Mouse (Mus musculus) ES-Bruce4 (cell line): Measurements from ENCODE around the gene Rgs3. TPM values are rescaled to one million over a fixed set of nuclear protein-coding genes. Genes with fewer than 3 reads are reported as not detected.

Experiments used
- H3K27ac ChIP-seq: 2 replicates; pipeline ENCODE4 v1.5.1; 2012; ENCODE audit warnings: low read length, inconsistent platforms; ENCODE audit not compliant: insufficient read depth
- H3K27me3 ChIP-seq: 2 replicates; pipeline ENCODE4 v1.6.1; 2012; ENCODE audit warnings: mild to moderate bottlenecking, low read length, inconsistent platforms; ENCODE audit not compliant: control insufficient read depth, poor library complexity, insufficient read depth, severe bottlenecking
- H3K36me3 ChIP-seq: 2 replicates; pipeline ENCODE4 v1.6.1; 2012; ENCODE audit warnings: inconsistent platforms, mild to moderate bottlenecking, low read length, moderate library complexity; ENCODE audit not compliant: control insufficient read depth, poor library complexity, insufficient read depth, severe bottlenecking
- H3K4me1 ChIP-seq: one replicate; pipeline ENCODE4 v1.8.1; 2011; ENCODE audit warnings: low read length; ENCODE audit not compliant: control insufficient read depth, insufficient read depth
- H3K4me3 ChIP-seq: 2 replicates; pipeline ENCODE4 v1.5.1; 2011; ENCODE audit warnings: low read depth, mild to moderate bottlenecking, low read length
- H3K9ac ChIP-seq: 2 replicates; pipeline ENCODE4 v1.6.1; 2012; ENCODE audit warnings: low read depth, mild to moderate bottlenecking, inconsistent platforms; ENCODE audit not compliant: poor library complexity, severe bottlenecking
- H3K9me3 ChIP-seq: replicated peaks from 2 replicates; pipeline ENCODE4 v1.6.1; 2012; ENCODE audit warnings: mild to moderate bottlenecking, low read length, inconsistent platforms; ENCODE audit not compliant: control insufficient read depth, poor library complexity, insufficient read depth, severe bottlenecking
- CTCF ChIP-seq: IDR thresholded peaks from one replicate; pipeline ENCODE4 v1.8.1; 2011; ENCODE audit warnings: low read depth, low read length
- EP300 ChIP-seq: IDR thresholded peaks from 2 replicates; pipeline ENCODE4 v1.6.1; 2011; ENCODE audit warnings: low read depth, low read length; ENCODE audit not compliant: insufficient read depth
- POLR2A ChIP-seq: IDR thresholded peaks from one replicate; pipeline ENCODE4 v1.8.1; 2011; ENCODE audit warnings: low read length; ENCODE audit not compliant: insufficient read depth
- polyA plus RNA-seq: library from polyadenylated mRNA; stranded (reverse); fragments of >200 nt; gene quantifications from 2 replicates; pipeline ENCODE4 v1.2.4, GENCODE M21; 2011; ENCODE audit warnings: low read depth; ENCODE audit not compliant: missing spikeins, insufficient read depth, insufficient read length

The Rgs3 gene
- polyA plus RNA-seq, 1 experiment: 15.3 TPM

GRCm38 (mm10) chr4:62623251-62624015, 63.8 kb downstream of the Rgs3 start:
- no peaks in the 10 kb centered on the region for H3K4me1 ChIP-seq
- no peak overlapping the region for H3K4me3 ChIP-seq
- H3K36me3 ChIP-seq: no peaks in the 10 kb centered on the region
- no peak for TF ChIP-seq CTCF
- no peak for TF ChIP-seq EP300
- TF ChIP-seq POLR2A: no peak
- no peaks in the 10 kb centered on the region for H3K27me3 ChIP-seq
- H3K27ac ChIP-seq: no peak overlapping the region
- H3K9me3 ChIP-seq: no peaks in the 10 kb centered on the region
- H3K9ac ChIP-seq: no peak overlapping the region

DNA sequence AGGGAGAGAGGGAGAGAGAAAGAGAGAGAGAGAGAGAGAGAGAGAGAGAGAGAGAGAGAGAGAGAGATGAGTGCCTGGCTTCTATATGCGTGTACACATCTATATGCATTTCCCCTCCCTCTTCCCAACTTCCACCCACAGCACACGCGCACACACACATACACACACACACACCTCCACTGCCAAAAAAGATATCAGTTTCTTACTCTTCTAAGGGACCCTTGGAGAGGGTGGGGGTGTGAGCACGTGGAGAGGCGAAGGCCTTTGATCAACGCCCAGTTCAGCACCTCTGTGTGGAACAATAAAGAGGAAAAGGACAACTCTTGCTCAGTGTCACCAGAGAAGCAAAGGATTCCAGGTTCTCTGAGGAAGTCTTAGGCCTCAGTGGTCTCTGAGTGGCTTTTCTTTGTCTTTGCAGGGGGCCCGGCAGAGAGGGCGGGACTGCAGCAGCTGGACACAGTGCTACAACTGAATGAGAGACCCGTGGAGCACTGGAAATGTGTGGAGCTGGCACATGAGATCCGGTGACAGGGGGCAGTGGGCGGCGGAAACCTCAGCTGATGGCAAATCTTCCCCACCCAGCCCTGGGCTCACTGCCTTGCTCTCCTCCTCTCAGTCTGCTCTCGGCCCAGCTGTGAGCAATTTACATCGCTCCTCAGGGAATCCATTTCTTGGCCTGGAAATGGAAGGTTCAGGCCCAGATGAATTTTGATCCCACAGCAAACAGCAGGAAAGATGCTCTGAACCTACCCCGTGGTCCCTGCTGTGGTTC, 65.2 kb downstream of the Rgs3 start:
- Histone ChIP-seq H3K9ac (no peak overlapping the region), H3K27me3 (no peaks in the 10 kb centered on the region), H3K9me3 (no peaks in the 10 kb centered on the region), H3K4me1 (no peaks in the 10 kb centered on the region), H3K27ac (no peak overlapping the region), H3K4me3 (no peak overlapping the region), H3K36me3 (no peaks in the 10 kb centered on the region)
- TF ChIP-seq EP300: no peak
- no peak for TF ChIP-seq CTCF
- no peak for TF ChIP-seq POLR2A

- H3K27ac ChIP-seq: no peak overlapping the region
- no peak overlapping the region for H3K9ac ChIP-seq
- no peaks in the 10 kb centered on the region for H3K4me1 ChIP-seq
- no peaks in the 10 kb centered on the region for H3K27me3 ChIP-seq
- TF ChIP-seq POLR2A: no peak
- no peak for TF ChIP-seq EP300
- no peaks in the 10 kb centered on the region for H3K36me3 ChIP-seq
- H3K4me3 ChIP-seq: no peak overlapping the region
- no peaks in the 10 kb centered on the region for H3K9me3 ChIP-seq
Measured at GRCm38 (mm10) chr4:62625451-62626061, 65.9 kb downstream of the Rgs3 start.

DNA sequence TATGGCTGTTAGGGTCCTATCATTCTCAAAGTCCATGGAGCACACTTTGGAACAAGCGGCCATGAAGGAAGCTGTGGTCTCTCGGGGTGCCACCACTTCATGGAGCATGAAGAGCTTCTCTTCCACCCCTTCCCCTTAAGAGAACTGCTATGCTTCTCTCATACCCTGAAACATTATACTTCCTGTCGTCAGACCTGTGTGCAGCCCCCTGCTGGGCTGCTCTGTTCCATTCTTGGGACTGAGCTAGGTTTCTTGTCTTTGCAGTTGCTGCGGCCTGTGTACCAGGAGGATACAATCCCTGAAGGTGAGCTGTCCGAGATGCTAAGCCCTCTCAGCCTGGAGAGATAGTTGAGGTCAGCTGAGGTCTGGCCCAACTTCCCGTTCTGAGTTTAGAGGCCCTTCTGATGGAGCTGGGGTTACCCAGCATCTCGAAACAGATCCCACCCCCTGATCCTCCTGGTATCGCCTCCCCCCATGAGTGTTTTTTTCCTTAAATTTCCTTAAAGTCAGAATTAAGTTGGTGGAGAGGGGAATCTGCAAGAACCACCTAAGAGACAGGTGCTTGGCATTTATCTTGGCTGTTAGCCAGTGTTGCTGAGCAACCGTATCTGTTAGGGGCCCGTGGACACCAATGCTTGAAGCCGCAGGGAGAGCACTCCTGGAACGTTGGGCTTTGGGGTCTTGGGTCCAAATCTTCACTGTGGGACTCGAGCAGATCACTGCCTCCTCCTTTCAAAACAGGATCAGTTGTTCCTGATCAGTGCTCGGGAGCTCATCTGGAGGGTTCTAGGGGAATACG, 66.8 kb downstream of the Rgs3 start:
- Histone ChIP-seq H3K27me3 (no peaks in the 10 kb centered on the region), H3K36me3 (no peaks in the 10 kb centered on the region), H3K9me3 (no peaks in the 10 kb centered on the region), H3K4me1 (no peaks in the 10 kb centered on the region), H3K27ac (no peak overlapping the region), H3K4me3 (no peak overlapping the region), H3K9ac (no peak overlapping the region)
- TF ChIP-seq CTCF: no peak
- TF ChIP-seq EP300: no peak
- no peak for TF ChIP-seq POLR2A

GRCm38 (mm10) chr4:62627331-62627730, 67.7 kb downstream of the Rgs3 start:
- H3K4me1 ChIP-seq: no peaks in the 10 kb centered on the region
- H3K27ac ChIP-seq: no peak overlapping the region

More at GRCm38 (mm10) chr4:62627331-62627730, 67.7 kb downstream of the Rgs3 start:
- H3K9ac ChIP-seq: no peak overlapping the region
- no peaks in the 10 kb centered on the region for H3K9me3 ChIP-seq
- no peaks in the 10 kb centered on the region for H3K27me3 ChIP-seq
- no peak for TF ChIP-seq EP300
- TF ChIP-seq POLR2A: no peak
- TF ChIP-seq CTCF: no peak
- H3K36me3 ChIP-seq: no peaks in the 10 kb centered on the region
- H3K4me3 ChIP-seq: no peak overlapping the region
